Mouse (Mus musculus) spleen, postnatal 0 days (tissue): ENCODE data around the gene Thnsl1. TPM values are rescaled to one million over a fixed set of nuclear protein-coding genes. Genes with fewer than 3 reads are reported as not detected.

ENCODE experiments used
- polyA plus RNA-seq: library from polyadenylated mRNA; unstranded; fragments of >200 nt; fragmentation: Nextera tagmentation; extraction: Ambion mirVana; gene quantifications from 2 replicates; pipeline ENCODE4 v1.2.1, GENCODE M21; 2015

The Thnsl1 gene
- 1.4 and 1.8 TPM in 2 replicates for polyA plus RNA-seq

DNA sequence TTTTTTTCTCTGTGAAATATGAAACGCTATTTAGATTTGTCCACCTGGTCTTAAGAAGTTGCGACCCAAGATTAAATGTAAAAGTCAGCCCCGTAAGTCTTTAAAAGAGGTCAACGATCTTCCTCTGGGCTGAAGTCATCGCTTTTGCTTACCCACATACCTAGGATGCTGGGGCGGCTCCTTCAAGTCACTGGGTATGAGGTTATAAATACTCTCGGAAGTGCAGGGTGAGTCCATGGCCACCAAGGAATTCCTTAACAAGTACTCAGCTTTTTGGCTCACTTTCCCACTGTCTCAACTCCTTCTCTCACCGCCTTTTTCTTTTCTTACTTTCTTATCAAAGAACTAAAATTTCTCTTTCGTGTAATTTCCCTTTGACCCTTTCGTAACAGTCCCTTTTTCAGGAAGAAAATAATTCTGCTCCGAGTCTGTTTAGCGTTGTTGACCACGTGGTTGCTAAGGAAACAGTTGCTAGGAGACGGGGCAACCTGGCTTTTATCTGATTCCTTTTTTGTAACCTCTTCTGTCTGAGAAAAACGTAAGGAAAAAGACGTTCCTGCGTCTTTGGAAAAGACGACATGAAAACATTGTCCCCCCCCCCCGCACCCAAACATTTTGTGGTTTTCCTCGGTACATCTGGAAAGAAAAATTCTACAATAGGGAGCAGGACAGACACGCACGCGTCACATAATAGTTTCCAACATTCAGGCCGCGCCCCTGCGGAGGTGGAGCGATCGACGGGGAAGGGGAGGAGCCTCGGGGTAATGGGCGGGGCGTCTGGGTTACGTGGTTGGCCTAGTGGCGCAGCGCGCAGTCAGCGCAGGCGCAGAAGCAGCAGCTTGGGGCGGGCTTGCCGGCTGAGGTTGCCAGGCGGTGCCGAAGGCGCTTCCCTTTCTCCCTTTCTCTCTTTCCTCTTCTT lies at the start of gene Thnsl1, which contains the start of gene Enkur:
Gene Thnsl1 (plus strand): TSS at position 813 of the 919 bp plus-strand sequence.
Gene Enkur (minus strand): TSS at position 454 of the 919 bp plus-strand sequence.

Other genes starting within 250 kb of the Thnsl1 start
- 6.2 and 7.5 TPM in 2 replicates for gene Arhgap21, start 236.8 kb upstream of the Thnsl1 start, polyA plus RNA-seq
- 0.30 and 0.36 TPM in 2 replicates for gene Enkur, start 359 bp upstream of the Thnsl1 start, polyA plus RNA-seq
- not detected in 2 replicates for gene Gpr158, start 161.8 kb downstream of the Thnsl1 start, polyA plus RNA-seq